Mouse (Mus musculus) intestine, embryonic 15.5 days (tissue): ENCODE data around the gene Fank1. TPM values are rescaled to one million over a fixed set of nuclear protein-coding genes. Genes with fewer than 3 reads are reported as not detected.

ENCODE experiments used
- ATAC-seq: fragments of 200-750 bp; cut with Nextera tagmentation; 2 replicates; pipeline ENCODE4 v1.8.0; 2017; ENCODE audit warnings: moderate TSS enrichment, moderate library complexity
- H3K27ac ChIP-seq: fragments of 300-500 bp; sonication (generic); 2 replicates; pipeline ENCODE4 v1.5.1; 2015; ENCODE audit warnings: mild to moderate bottlenecking, inconsistent platforms
- H3K27me3 ChIP-seq: fragments of 300-500 bp; sonication (generic); replicated peaks from 2 replicates; pipeline ENCODE4 v1.6.1; 2015; ENCODE audit warnings: inconsistent platforms
- H3K36me3 ChIP-seq: fragments of 300-500 bp; sonication (generic); 2 replicates; pipeline ENCODE4 v1.6.1; 2015; ENCODE audit warnings: inconsistent platforms
- H3K4me1 ChIP-seq: fragments of 300-500 bp; sonication (generic); replicated peaks from 2 replicates; pipeline ENCODE4 v1.6.1; 2015; ENCODE audit warnings: inconsistent platforms
- H3K4me2 ChIP-seq: fragments of 300-500 bp; sonication (generic); replicated peaks from 2 replicates; pipeline ENCODE4 v1.6.1; 2015; ENCODE audit warnings: mild to moderate bottlenecking, inconsistent platforms
- H3K4me3 ChIP-seq: fragments of 300-500 bp; sonication (generic); replicated peaks from 2 replicates; pipeline ENCODE4 v1.5.1; 2015; ENCODE audit warnings: inconsistent platforms
- H3K9ac ChIP-seq: fragments of 300-500 bp; sonication (generic); 2 replicates; pipeline ENCODE4 v1.6.1; 2015; ENCODE audit warnings: inconsistent platforms
- H3K9me3 ChIP-seq: fragments of 300-500 bp; sonication (generic); 2 replicates; pipeline ENCODE4 v1.6.1; 2016; ENCODE audit warnings: inconsistent platforms
- WGBS: fragments of 180-500 bp; shearing (Covaris S2); methylation state at CpG from one replicate; pipeline ENCODE4 v1.1.7; 2015; 5-methylcytosine and 5-hydroxymethylcytosine counted together
- polyA plus RNA-seq: library from polyadenylated mRNA; unstranded; fragments of >200 nt; fragmentation: Nextera tagmentation; extraction: Ambion mirVana; gene quantifications from 2 replicates; pipeline ENCODE4 v1.2.1, GENCODE M21; 2015

Gene Fank1
- polyA plus RNA-seq, 1 experiment from 2014 or later, result 1.1 TPM

- WGBS, result 69% methylated on average over 7 of the region's 7 CpGs
- no peaks in the 10 kb centered on the region for H3K27me3 ChIP-seq
- no peak overlapping the region for H3K4me2 ChIP-seq
- no peaks in the 10 kb centered on the region for H3K9me3 ChIP-seq
- no peak overlapping the region for H3K4me3 ChIP-seq
- no peak overlapping the region for H3K27ac ChIP-seq
- H3K36me3 ChIP-seq, result no peaks in the 10 kb centered on the region
- H3K4me1 ChIP-seq, result peaks cover 3% of the 10 kb centered on the region; the same call in 1 of the 2 replicates
- ATAC-seq, result no peak
- no peak overlapping the region for H3K9ac ChIP-seq
Observed at GRCm38 (mm10) chr7:133920724-133921123, 144.1 kb downstream of the Fank1 start.

DNA sequence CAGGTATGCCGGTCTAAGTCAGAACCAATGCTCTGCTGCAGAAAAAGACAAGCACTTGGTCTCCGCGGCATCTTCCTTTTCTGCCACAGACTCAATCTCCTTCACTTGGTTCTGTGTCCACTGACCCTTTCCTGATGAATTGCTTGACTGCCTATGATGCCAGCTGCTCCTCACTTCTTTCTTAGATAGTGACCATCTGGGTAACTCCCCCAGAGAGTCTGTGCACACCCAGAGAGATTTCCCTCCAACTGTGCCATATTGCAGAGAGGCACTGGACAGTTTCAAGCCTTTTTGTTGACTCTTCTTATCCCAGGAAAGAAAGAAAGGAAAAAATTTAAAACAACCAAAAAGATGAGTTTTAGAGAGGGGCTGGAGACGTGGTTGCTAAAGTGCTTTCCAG lies 144.6 kb downstream of the Fank1 start:
- Histone ChIP-seq H3K9ac (no peak overlapping the region), H3K36me3 (no peaks in the 10 kb centered on the region), H3K4me2 (no peak overlapping the region), H3K27me3 (no peaks in the 10 kb centered on the region), H3K4me1 (peaks cover 3% of the 10 kb centered on the region; the same call in 1 of the 2 replicates), H3K27ac (no peak overlapping the region), H3K9me3 (no peaks in the 10 kb centered on the region), H3K4me3 (no peak overlapping the region)
- WGBS, result 94% methylated on average over 4 of the region's 4 CpGs
- ATAC-seq, result no peak

GRCm38 (mm10) chr7:133923994-133924393 lies 147.3 kb downstream of the Fank1 start:
- H3K4me2 ChIP-seq, result no peak overlapping the region
- H3K36me3 ChIP-seq, result no peaks in the 10 kb centered on the region
- no peak overlapping the region for H3K27ac ChIP-seq
- 21% methylated on average over 6 of the region's 6 CpGs for WGBS
- no peak overlapping the region for H3K4me3 ChIP-seq
- 0 out of 2 replicates have a peak, but pooled peaks have one; percentile 36 for ATAC-seq
- H3K4me1 ChIP-seq, result peaks cover 3% of the 10 kb centered on the region; the same call in 1 of the 2 replicates
- H3K27me3 ChIP-seq, result no peaks in the 10 kb centered on the region
- no peak overlapping the region for H3K9ac ChIP-seq
- no peaks in the 10 kb centered on the region for H3K9me3 ChIP-seq

GRCm38 (mm10) chr7:133925771-133926170 lies 149.1 kb downstream of the Fank1 start:
- Histone ChIP-seq H3K4me2 (no peak overlapping the region), H3K4me3 (no peak overlapping the region), H3K9me3 (no peaks in the 10 kb centered on the region), H3K27me3 (no peaks in the 10 kb centered on the region), H3K27ac (no peak overlapping the region), H3K36me3 (no peaks in the 10 kb centered on the region), H3K9ac (no peak overlapping the region), H3K4me1 (peaks cover 3% of the 10 kb centered on the region; the same call in 1 of the 2 replicates)
- ATAC-seq, result no peak
- 55% methylated on average over 2 of the region's 2 CpGs for WGBS

DNA sequence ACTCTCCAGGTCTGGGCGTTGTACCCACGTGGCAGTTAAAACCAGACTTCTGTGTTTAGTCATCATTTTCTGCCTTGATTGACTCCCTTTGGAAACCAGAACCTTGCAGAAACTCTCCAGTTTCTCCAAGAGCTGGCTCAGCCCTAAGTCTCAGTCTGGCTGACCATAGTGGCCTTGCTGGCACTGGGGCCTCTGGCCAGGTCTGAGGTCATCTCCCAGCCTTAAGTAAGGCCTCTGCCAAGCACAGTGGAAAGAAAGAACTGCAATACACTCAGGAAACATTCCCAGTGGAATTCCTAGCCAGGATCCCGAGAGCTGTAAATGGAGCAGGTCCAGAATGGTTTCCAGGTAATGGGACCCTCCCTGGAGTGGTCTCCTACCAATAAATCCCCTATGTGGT lies 152.3 kb downstream of the Fank1 start:
- Histone ChIP-seq H3K4me2 (no peak overlapping the region), H3K27me3 (no peaks in the 10 kb centered on the region)
- WGBS, result 88% methylated on average over 3 of the region's 3 CpGs

More for the DNA sequence above, 152.3 kb downstream of the Fank1 start:
- Histone ChIP-seq H3K9ac (no peak overlapping the region), H3K4me3 (no peak overlapping the region), H3K4me1 (peaks cover 8% of the 10 kb centered on the region), H3K27ac (no peak overlapping the region), H3K9me3 (no peaks in the 10 kb centered on the region), H3K36me3 (no peaks in the 10 kb centered on the region)
- no peak for ATAC-seq

Other genes starting within 250 kb of the Fank1 start
- 0.18 TPM in 1 of 2 replicates, not detected in the other for gene Tex36, start 174.7 kb upstream of the Fank1 start, polyA plus RNA-seq
- gene Edrf1, start 139.3 kb upstream of the Fank1 start, polyA plus RNA-seq, result 16.9 TPM in 2 replicates
- gene Mmp21, start 96.8 kb upstream of the Fank1 start, polyA plus RNA-seq, result 0.09 TPM in 1 of 2 replicates, not detected in the other
- 165 TPM in 2 replicates for gene Bccip, start 67.5 kb upstream of the Fank1 start, polyA plus RNA-seq
- 33.6 and 34.7 TPM in 2 replicates for gene Uros, start 66.8 kb upstream of the Fank1 start, polyA plus RNA-seq
- gene Dhx32, start 5.9 kb downstream of the Fank1 start, polyA plus RNA-seq, result 76.2 and 77.3 TPM in 2 replicates